Mouse (Mus musculus): ENCODE measurements around the gene Cplx1.

DNA sequence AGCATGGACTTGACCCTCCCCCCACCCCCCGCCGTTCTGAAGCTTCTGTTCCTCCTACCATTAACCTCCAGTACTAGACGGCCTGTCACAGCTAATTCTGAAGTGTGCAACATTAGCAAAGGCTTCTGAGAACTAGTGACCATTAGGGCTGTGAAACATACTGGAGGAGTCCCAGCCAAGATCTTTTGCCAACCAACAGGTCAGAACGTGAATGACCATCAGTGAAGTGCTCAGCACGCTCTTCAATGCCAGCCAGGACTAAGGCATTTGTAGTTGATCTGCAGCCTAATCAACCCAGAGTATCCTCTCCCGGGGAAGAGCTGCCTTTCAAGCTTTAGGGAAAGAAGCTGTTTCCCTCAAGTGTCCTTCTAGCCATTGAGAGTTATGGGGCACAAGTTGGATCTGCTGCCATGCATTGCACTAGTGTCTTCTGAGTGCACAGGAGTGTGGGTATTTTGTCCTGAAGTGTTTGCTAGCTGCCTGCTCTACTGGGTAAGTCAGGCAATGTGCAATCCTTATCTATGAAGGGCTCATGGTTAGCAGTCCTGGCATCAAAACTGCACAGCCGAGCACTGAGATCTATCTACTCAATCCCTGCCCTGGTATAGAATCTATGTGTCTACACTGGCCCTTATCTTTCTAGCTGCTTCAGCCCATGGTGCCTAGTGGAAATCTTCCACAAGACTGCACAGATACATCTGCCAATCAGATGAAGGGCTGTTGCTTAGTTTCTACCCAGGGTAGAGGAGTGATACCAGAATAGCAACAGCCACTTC is 6.1 kb downstream of the Cplx1 start:
- TF ChIP-seq CTCF (IDR thresholded peaks at IDR 0.05; ENCODE audit: extremely low read depth, insufficient read length, insufficient replicate concordance, low read depth, low read length) (no peak), POLR2A (IDR thresholded peaks at IDR 0.05; ENCODE audit: low read depth, low read length) (no peak)
